Mouse (Mus musculus) stomach, embryonic 15.5 days (tissue): ENCODE data around the gene Mospd3. TPM values are rescaled to one million over a fixed set of nuclear protein-coding genes. Genes with fewer than 3 reads are reported as not detected.

Experiments used
- ATAC-seq: fragments of 200-750 bp; cut with Nextera tagmentation; 2 replicates; pipeline ENCODE4 v1.8.0; 2017; ENCODE audit warnings: low read depth, moderate number of reproducible peaks, moderate TSS enrichment; ENCODE audit not compliant: insufficient read depth, low FRiP score
- H3K27ac ChIP-seq: fragments of 300-500 bp; sonication (generic); 2 replicates; pipeline ENCODE4 v1.5.1; 2015; ENCODE audit warnings: mild to moderate bottlenecking, inconsistent platforms
- H3K27me3 ChIP-seq: fragments of 300-500 bp; sonication (generic); replicated peaks from 2 replicates; pipeline ENCODE4 v1.6.1; 2015; ENCODE audit warnings: inconsistent platforms
- H3K36me3 ChIP-seq: fragments of 300-500 bp; sonication (generic); 2 replicates; pipeline ENCODE4 v1.6.1; 2015; ENCODE audit warnings: inconsistent platforms
- H3K4me1 ChIP-seq: fragments of 300-500 bp; sonication (generic); 2 replicates; pipeline ENCODE4 v1.6.1; 2015; ENCODE audit warnings: inconsistent platforms
- H3K4me2 ChIP-seq: fragments of 300-500 bp; sonication (generic); 2 replicates; pipeline ENCODE4 v1.6.1; 2015; ENCODE audit warnings: mild to moderate bottlenecking, inconsistent platforms
- H3K4me3 ChIP-seq: fragments of 300-500 bp; sonication (generic); replicated peaks from 2 replicates; pipeline ENCODE4 v1.5.1; 2015; ENCODE audit warnings: inconsistent platforms
- H3K9ac ChIP-seq: fragments of 300-500 bp; sonication (generic); 2 replicates; pipeline ENCODE4 v1.6.1; 2015; ENCODE audit warnings: inconsistent platforms
- H3K9me3 ChIP-seq: fragments of 300-500 bp; sonication (generic); 2 replicates; pipeline ENCODE4 v1.6.1; 2016; ENCODE audit warnings: inconsistent platforms
- WGBS: fragments of 180-500 bp; shearing (Covaris S2); methylation state at CpG from one replicate; pipeline ENCODE4 v1.1.7; 2015; 5-methylcytosine and 5-hydroxymethylcytosine counted together
- polyA plus RNA-seq: library from polyadenylated mRNA; unstranded; fragments of >200 nt; fragmentation: Nextera tagmentation; extraction: Ambion mirVana; gene quantifications from 2 replicates; pipeline ENCODE4 v1.2.1, GENCODE M21; 2015

Gene Mospd3
- polyA plus RNA-seq, 1 experiment from 2014 or later, result 30.6 TPM

GRCm38 (mm10) chr5:137549840-137550239, 51.0 kb downstream of the Mospd3 start:
- Histone ChIP-seq H3K4me1 (no peaks in the 10 kb centered on the region), H3K4me2 (no peak overlapping the region), H3K9ac (no peak overlapping the region), H3K27me3 (peaks cover 13% of the 10 kb centered on the region; the same call in 1 of the 2 replicates), H3K36me3 (no peaks in the 10 kb centered on the region), H3K27ac (no peak overlapping the region), H3K4me3 (no peak overlapping the region), H3K9me3 (no peaks in the 10 kb centered on the region)
- no peak for ATAC-seq
- WGBS, result 72% methylated on average over 2 of the region's 2 CpGs

Other genes with a start within 250 kb of the Mospd3 start
- gene Zan, start 124.0 kb downstream of the Mospd3 start, polyA plus RNA-seq, result 0.72 and 0.94 TPM in 2 replicates
- gene Pop7, start 98.5 kb downstream of the Mospd3 start, polyA plus RNA-seq, result 52.4 and 54.6 TPM in 2 replicates
- gene Gigyf1, start 82.5 kb downstream of the Mospd3 start, polyA plus RNA-seq, result 10.2 and 12.2 TPM in 2 replicates
- not detected in 2 replicates for gene Epo, start 67.8 kb downstream of the Mospd3 start, polyA plus RNA-seq
- 359 and 366 TPM in 2 replicates for gene Gnb2, start 67.5 kb downstream of the Mospd3 start, polyA plus RNA-seq
- gene Actl6b, start 47.5 kb downstream of the Mospd3 start, polyA plus RNA-seq, result 4.5 and 5.1 TPM in 2 replicates
- 2.2 and 4.7 TPM in 2 replicates for gene Tfr2, start 31.2 kb downstream of the Mospd3 start, polyA plus RNA-seq
- 112 and 115 TPM in 2 replicates for gene Pcolce, start 12.7 kb upstream of the Mospd3 start, polyA plus RNA-seq
- gene Fbxo24, start 27.9 kb upstream of the Mospd3 start, polyA plus RNA-seq, result 0.13 and 0.26 TPM in 2 replicates
- gene Lrch4, start 28.1 kb upstream of the Mospd3 start, polyA plus RNA-seq, result 36.0 and 38.5 TPM in 2 replicates
- gene Gm20605, start 28.1 kb upstream of the Mospd3 start, polyA plus RNA-seq, result 6.6 and 9.4 TPM in 2 replicates
- gene Sap25, start 40.3 kb upstream of the Mospd3 start, polyA plus RNA-seq, result 5.8 and 8.9 TPM in 2 replicates
- gene Irs3, start 44.7 kb upstream of the Mospd3 start, polyA plus RNA-seq, result 0.06 and 0.09 TPM in 2 replicates
- 18.1 and 23.1 TPM in 2 replicates for gene Agfg2, start 83.7 kb upstream of the Mospd3 start, polyA plus RNA-seq
- 2.7 and 2.9 TPM in 2 replicates for gene Nyap1, start 140.5 kb upstream of the Mospd3 start, polyA plus RNA-seq
- 130 and 138 TPM in 2 replicates for gene Tsc22d4, start 144.7 kb upstream of the Mospd3 start, polyA plus RNA-seq
- gene Ppp1r35, start 177.8 kb upstream of the Mospd3 start, polyA plus RNA-seq, result 22.5 and 26.2 TPM in 2 replicates
- 7.5 and 10.4 TPM in 2 replicates for gene Mepce, start 186.6 kb upstream of the Mospd3 start, polyA plus RNA-seq
- gene Zcwpw1, start 186.7 kb upstream of the Mospd3 start, polyA plus RNA-seq, result 18.3 and 20.5 TPM in 2 replicates
- 2.2 and 2.4 TPM in 2 replicates for gene Pilra, start 235.2 kb upstream of the Mospd3 start, polyA plus RNA-seq